Mouse (Mus musculus): ENCODE measurements around the gene Hes2.
A peak's percentile ranks its signal among the peaks of the same experiment; 100 is the strongest.

Gene Hes2

GRCm38 (mm10) chr4:152159285-152159678 lies 615 bp downstream of the Hes2 start:
- no peak for DNase-seq (ENCODE audit: low read depth, low spot score)

GRCm38 (mm10) chr4:152160748-152161147 lies 2.1 kb downstream of the Hes2 start:
- no peak for DNase-seq (ENCODE audit: low read depth, low spot score)

GRCm38 (mm10) chr4:152161601-152162000 lies 2.9 kb downstream of the Hes2 start:
- no peak for DNase-seq (ENCODE audit: low read depth, low spot score)

- no peak for DNase-seq (ENCODE audit: low read depth, low spot score)
Observed at GRCm38 (mm10) chr4:152162748-152163147, 4.1 kb downstream of the Hes2 start.

GRCm38 (mm10) chr4:152165036-152165931 lies 6.6 kb downstream of the Hes2 start:
- DNase-seq (ENCODE audit: low read depth, low spot score), result peak; percentile 55

- no peak for DNase-seq (ENCODE audit: low read depth, low spot score)
Observed at GRCm38 (mm10) chr4:152168052-152168451, 9.4 kb downstream of the Hes2 start.

- no peak for DNase-seq (ENCODE audit: low read depth, low spot score)
Observed at GRCm38 (mm10) chr4:152169103-152169502, 10.4 kb downstream of the Hes2 start.

- DNase-seq (ENCODE audit: low read depth, low spot score), result no peak
Observed at GRCm38 (mm10) chr4:152170286-152170685, 11.6 kb downstream of the Hes2 start.

- no peak for DNase-seq (ENCODE audit: low read depth, low spot score)
Observed at GRCm38 (mm10) chr4:152171543-152171942, 12.9 kb downstream of the Hes2 start.

- peak; percentile 80 for DNase-seq (ENCODE audit: low read depth, low spot score)
Observed at GRCm38 (mm10) chr4:152173041-152173440, 14.4 kb downstream of the Hes2 start.

- no peak for DNase-seq (ENCODE audit: low read depth, low spot score)
Observed at GRCm38 (mm10) chr4:152173956-152174355, 15.3 kb downstream of the Hes2 start.

GRCm38 (mm10) chr4:152176638-152177037 lies 18.0 kb downstream of the Hes2 start:
- no peak for DNase-seq (ENCODE audit: low read depth, low spot score)

GRCm38 (mm10) chr4:152177174-152177536 lies 18.5 kb downstream of the Hes2 start:
- no peak for DNase-seq (ENCODE audit: low read depth, low spot score)

GRCm38 (mm10) chr4:152177537-152178343 lies 19.1 kb downstream of the Hes2 start, which contains the start of gene Acot7:
Gene Acot7, plus strand, starts transcription at chr4:152178134.
- DNase-seq (ENCODE audit: low read depth, low spot score), result peak; percentile 87

GRCm38 (mm10) chr4:152178344-152178864 lies 19.7 kb downstream of the Hes2 start:
- no peak for DNase-seq (ENCODE audit: low read depth, low spot score)

- DNase-seq (ENCODE audit: low read depth, low spot score), result no peak
Observed at GRCm38 (mm10) chr4:152178916-152179705, 20.4 kb downstream of the Hes2 start.

- DNase-seq (ENCODE audit: low read depth, low spot score), result no peak
Observed at GRCm38 (mm10) chr4:152179946-152180660, 21.4 kb downstream of the Hes2 start.

GRCm38 (mm10) chr4:152182205-152182604 lies 23.5 kb downstream of the Hes2 start:
- DNase-seq (ENCODE audit: low read depth, low spot score), result no peak

- DNase-seq (ENCODE audit: low read depth, low spot score), result no peak
Observed at GRCm38 (mm10) chr4:152184353-152185035, 25.8 kb downstream of the Hes2 start.

- peak; percentile 67 for DNase-seq (ENCODE audit: low read depth, low spot score)
Observed at GRCm38 (mm10) chr4:152185137-152185509, 26.5 kb downstream of the Hes2 start.
